11 mouse cellular contexts compared by ENCODE assay signal in the genomic region with DNA sequence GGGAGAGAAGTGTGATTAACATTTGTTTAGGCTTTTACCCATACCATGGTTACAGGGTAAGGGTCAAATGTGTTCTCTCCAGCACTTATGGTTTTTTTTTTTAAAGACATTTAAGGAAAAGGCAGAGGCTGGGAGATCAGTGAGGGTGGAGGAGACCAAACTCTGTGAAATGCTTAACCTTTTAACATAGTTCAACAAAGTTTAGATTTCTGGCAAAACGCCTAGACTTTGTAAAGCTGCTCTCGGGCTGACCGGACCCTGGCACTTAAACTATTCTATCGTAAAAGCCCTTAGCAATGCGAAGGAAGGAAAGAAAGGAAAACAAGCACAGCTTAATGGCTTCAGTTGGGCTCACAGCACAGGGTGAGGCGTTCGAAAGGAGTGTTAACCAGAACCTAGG.
A peak's percentile ranks its signal among the peaks of the same experiment; 100 is the strongest.
DNase-seq lines count a peak whose midpoint lies in the region; ATAC-seq and TF ChIP-seq lines count a peak whose summit lies in the region.
"Had no signal": no experiment of that assay in that cellular context is flagged by ENCODE, and none has a peak within 500 bp of the region (broad histone marks: within the 10 kb centered on the region; RNA-seq: fewer than 3 reads in every experiment).

No protein-coding gene starts in this region.

- intact Hi-C loops in heart, postnatal 25 days (cut with DNase I), result no loop called here

- H3K9ac ChIP-seq in heart, embryonic 15.5 days, result no peak overlapping the region
- no peak overlapping the region for H3K9ac ChIP-seq in hindbrain, postnatal 0 days (replicated peaks; ENCODE audit: low read length)
- H3K9ac ChIP-seq in liver, embryonic 16.5 days (ENCODE audit: low read depth, low read length), result no peak overlapping the region
- H3K9ac ChIP-seq: liver, embryonic 15.5 days had no signal

- no peaks in the 10 kb centered on the region for H3K36me3 ChIP-seq in heart, embryonic 15.5 days
- H3K36me3 ChIP-seq in hindbrain, postnatal 0 days (ENCODE audit: insufficient read depth, low read length), result no peaks in the 10 kb centered on the region
- H3K36me3 ChIP-seq in liver, embryonic 16.5 days (ENCODE audit: control insufficient read depth, insufficient read depth), result no peaks in the 10 kb centered on the region
- H3K36me3 ChIP-seq: liver, embryonic 15.5 days had no signal

- no peak for DNase-seq in heart, postnatal 25 days (ENCODE audit: low spot score)
- DNase-seq in NIH3T3 (ENCODE audit: low read depth), result peak; percentile 31
- DNase-seq in hindbrain, postnatal 0 days (ENCODE audit: low spot score), result peak; percentile 55
- DNase-seq in layer of hippocampus, adult 18-20 months (ENCODE audit: low spot score in 2 of 2), result no peak
- DNase-seq in urinary bladder, postnatal 4 days (ENCODE audit: low spot score in 2 of 2), result no peak
- no peak for DNase-seq in layer of hippocampus, adult 2 months (ENCODE audit: low spot score in 2 of 2)
- DNase-seq: adrenal gland, adult 2 months; cerebellum, postnatal 10 days had no signal

- ATAC-seq in heart, embryonic 15.5 days (replicated peaks; ENCODE audit: insufficient number of reproducible peaks, insufficient read depth, low FRiP score, low read depth), result peak; percentile 63
- no peak for ATAC-seq in hindbrain, postnatal 0 days
- peak; percentile 27; the same call in 1 of the 2 replicates for ATAC-seq in liver, embryonic 16.5 days (ENCODE audit: low read depth)

- TF ChIP-seq CTCF in hindbrain, postnatal 0 days (IDR thresholded peaks at IDR 0.05; ENCODE audit: low read depth), result no peak
- no peak for TF ChIP-seq CTCF in layer of hippocampus, adult 2 months (conservative IDR thresholded peaks at IDR 0.05)

- H3K4me1 ChIP-seq in heart, embryonic 15.5 days (replicated peaks), result peaks cover 38% of the 10 kb centered on the region
- no peaks in the 10 kb centered on the region for H3K4me1 ChIP-seq in hindbrain, postnatal 0 days (ENCODE audit: insufficient read depth, low read length)
- H3K4me1 ChIP-seq in liver, embryonic 16.5 days (ENCODE audit: control insufficient read depth, low read depth, low read length), result no peaks in the 10 kb centered on the region; the same call in 1 of the 2 replicates
- H3K4me1 ChIP-seq: liver, embryonic 15.5 days had no signal

- no peaks in the 10 kb centered on the region for H3K27me3 ChIP-seq in heart, embryonic 15.5 days
- H3K27me3 ChIP-seq in hindbrain, postnatal 0 days (ENCODE audit: insufficient read depth, low read length), result no peaks in the 10 kb centered on the region
- no peaks in the 10 kb centered on the region for H3K27me3 ChIP-seq in liver, embryonic 16.5 days (ENCODE audit: control insufficient read depth, insufficient read depth, low read depth, low read length)
- H3K27me3 ChIP-seq: liver, embryonic 15.5 days had no signal

- H3K27ac ChIP-seq in heart, embryonic 15.5 days, result peak overlapping the region; percentile 43
- H3K27ac ChIP-seq in hindbrain, postnatal 0 days, result no peak overlapping the region
- H3K27ac ChIP-seq in liver, embryonic 16.5 days (ENCODE audit: low read length), result no peak overlapping the region
- no peak overlapping the region for H3K27ac ChIP-seq in layer of hippocampus, adult 2 months
- H3K27ac ChIP-seq: liver, embryonic 15.5 days had no signal

- WGBS in heart, embryonic 15.5 days, result 17% methylated on average over 7 of the region's 7 CpGs
- WGBS in hindbrain, postnatal 0 days, result 31% methylated on average over 7 of the region's 7 CpGs
- WGBS in liver, embryonic 16.5 days (ENCODE audit: insufficient replicate concordance), result 36% methylated on average over 7 of the region's 7 CpGs

- H3K4me3 ChIP-seq in heart, embryonic 15.5 days, result no peak overlapping the region
- no peak overlapping the region for H3K4me3 ChIP-seq in hindbrain, postnatal 0 days (ENCODE audit: low read length)
- H3K4me3 ChIP-seq in liver, embryonic 16.5 days (ENCODE audit: low read depth, low read length), result no peak overlapping the region
- no peak overlapping the region for H3K4me3 ChIP-seq in layer of hippocampus, adult 2 months
- H3K4me3 ChIP-seq: liver, embryonic 15.5 days had no signal

- no peak overlapping the region for H3K4me2 ChIP-seq in heart, embryonic 15.5 days
- H3K4me2 ChIP-seq in hindbrain, postnatal 0 days (ENCODE audit: low read depth, low read length), result no peak overlapping the region
- no peak overlapping the region for H3K4me2 ChIP-seq in liver, embryonic 16.5 days (ENCODE audit: low read depth, low read length)
- H3K4me2 ChIP-seq: liver, embryonic 15.5 days had no signal

- no peaks in the 10 kb centered on the region for H3K9me3 ChIP-seq in heart, embryonic 15.5 days (replicated peaks)
- H3K9me3 ChIP-seq in hindbrain, postnatal 0 days (ENCODE audit: low read length), result no peaks in the 10 kb centered on the region
- H3K9me3 ChIP-seq in liver, embryonic 16.5 days (replicated peaks; ENCODE audit: control insufficient read depth, low read length), result no peaks in the 10 kb centered on the region
- H3K9me3 ChIP-seq: liver, embryonic 15.5 days had no signal

Comparison
In these comparisons a context has a peak if more than half of its experiments do, and no peak if none do; other contexts are left out.
1. DNase-seq: peak in NIH3T3 (single experiment) and hindbrain, postnatal 0 days (single experiment); none in heart, postnatal 25 days (single experiment), layer of hippocampus, adult 18-20 months (0 of 2), urinary bladder, postnatal 4 days (0 of 2) and layer of hippocampus, adult 2 months (0 of 2).